Mouse (Mus musculus): ENCODE data around the gene Sun3.

Sun3 gene

GRCm38 (mm10) chr11:9048703-9049060 is at the start of gene Sun3:
Gene Sun3 (minus strand): TSS chr11:9048991.
- DNase-seq (ENCODE audit: low read depth, low spot score): no peak

- DNase-seq (ENCODE audit: low read depth, low spot score): no peak
Measured at GRCm38 (mm10) chr11:9076444-9076843, 27.7 kb upstream of the Sun3 start.

GRCm38 (mm10) chr11:9060484-9060883 is 11.7 kb upstream of the Sun3 start:
- no peak for DNase-seq (ENCODE audit: low read depth, low spot score)

GRCm38 (mm10) chr11:9060029-9060428 is 11.2 kb upstream of the Sun3 start:
- no peak for DNase-seq (ENCODE audit: low read depth, low spot score)

GRCm38 (mm10) chr11:9057711-9058110 is 8.9 kb upstream of the Sun3 start:
- DNase-seq (ENCODE audit: low read depth, low spot score): no peak

- DNase-seq (ENCODE audit: low read depth, low spot score): no peak
Measured at GRCm38 (mm10) chr11:9056937-9057336, 8.1 kb upstream of the Sun3 start.

- no peak for DNase-seq (ENCODE audit: low read depth, low spot score)
Measured at GRCm38 (mm10) chr11:9051895-9052294, 3.1 kb upstream of the Sun3 start.

- no peak for DNase-seq (ENCODE audit: low read depth, low spot score)
Measured at GRCm38 (mm10) chr11:9050241-9050640, 1.4 kb upstream of the Sun3 start.

GRCm38 (mm10) chr11:9048011-9048702 is 634 bp downstream of the Sun3 start, which contains the start of gene Gm11992:
Gene Gm11992 (plus strand): TSS chr11:9048594.
- peak; percentile 60 for DNase-seq (ENCODE audit: low read depth, low spot score)

GRCm38 (mm10) chr11:9047044-9047443 is 1.7 kb downstream of the Sun3 start:
- no peak for DNase-seq (ENCODE audit: low read depth, low spot score)

- DNase-seq (ENCODE audit: low read depth, low spot score): no peak
Measured at GRCm38 (mm10) chr11:9046546-9046945, 2.2 kb downstream of the Sun3 start.

- no peak for DNase-seq (ENCODE audit: low read depth, low spot score)
Measured at GRCm38 (mm10) chr11:9031530-9031929, 17.3 kb downstream of the Sun3 start.

- DNase-seq (ENCODE audit: low read depth, low spot score): no peak
Measured at GRCm38 (mm10) chr11:9025211-9025610, 23.6 kb downstream of the Sun3 start.

- DNase-seq (ENCODE audit: low read depth, low spot score): no peak
Measured at GRCm38 (mm10) chr11:9024782-9025181, 24.0 kb downstream of the Sun3 start.

- no peak for DNase-seq (ENCODE audit: low read depth, low spot score)
Measured at GRCm38 (mm10) chr11:9020207-9020606, 28.6 kb downstream of the Sun3 start.

GRCm38 (mm10) chr11:9018491-9019267 is 30.1 kb downstream of the Sun3 start:
- no peak for DNase-seq (ENCODE audit: low read depth, low spot score)

GRCm38 (mm10) chr11:9014740-9015139 is 34.1 kb downstream of the Sun3 start:
- no peak for DNase-seq (ENCODE audit: low read depth, low spot score)

- DNase-seq (ENCODE audit: low read depth, low spot score): no peak
Measured at GRCm38 (mm10) chr11:9011348-9011747, 37.4 kb downstream of the Sun3 start.

GRCm38 (mm10) chr11:9010853-9011339 is 37.9 kb downstream of the Sun3 start, which contains the start of gene Hus1:
Gene Hus1 (minus strand): TSS chr11:9011191.
- peak; percentile 61 for DNase-seq (ENCODE audit: low read depth, low spot score)

- DNase-seq (ENCODE audit: low read depth, low spot score): peak; percentile 19
Measured at GRCm38 (mm10) chr11:9010416-9010815, 38.4 kb downstream of the Sun3 start.

- DNase-seq (ENCODE audit: low read depth, low spot score): no peak
Measured at GRCm38 (mm10) chr11:9008761-9009160, 40.0 kb downstream of the Sun3 start.

GRCm38 (mm10) chr11:8988084-8988483 is 60.7 kb downstream of the Sun3 start:
- no peak for DNase-seq (ENCODE audit: low read depth, low spot score)

GRCm38 (mm10) chr11:8986058-8986457 is 62.7 kb downstream of the Sun3 start:
- no peak for DNase-seq (ENCODE audit: low read depth, low spot score)
